Mouse (Mus musculus): ENCODE measurements around the gene Hsdl2. TPM values are rescaled to one million over a fixed set of nuclear protein-coding genes. Genes with fewer than 3 reads are reported as not detected.

Hsdl2 gene
- polyA plus RNA-seq, 1 experiment from 2014 or later = 18.3 TPM

- no peaks in the 10 kb centered on the region for H3K27me3 ChIP-seq (replicated peaks; ENCODE audit: low read depth, poor library complexity, severe bottlenecking)
- H3K27ac ChIP-seq (replicated peaks) = no peak overlapping the region
- H3K36me3 ChIP-seq (replicated peaks) = no peaks in the 10 kb centered on the region
- WGBS = 84% methylated on average over 2 of the region's 2 CpGs
- DNase-seq (ENCODE audit: low spot score) = no peak
- no peaks in the 10 kb centered on the region for H3K9me3 ChIP-seq
- no peak overlapping the region for H3K4me3 ChIP-seq
- H3K4me1 ChIP-seq = peaks cover 14% of the 10 kb centered on the region
Observed at GRCm38 (mm10) chr4:59642657-59643056, 61.3 kb downstream of the Hsdl2 start.

GRCm38 (mm10) chr4:59644431-59644830 is 63.1 kb downstream of the Hsdl2 start:
- no peak for DNase-seq (ENCODE audit: low spot score)
- H3K4me3 ChIP-seq = no peak overlapping the region
- no peak overlapping the region for H3K27ac ChIP-seq (replicated peaks)
- H3K4me1 ChIP-seq = peaks cover 4% of the 10 kb centered on the region
- H3K27me3 ChIP-seq (replicated peaks; ENCODE audit: low read depth, poor library complexity, severe bottlenecking) = no peaks in the 10 kb centered on the region
- no peaks in the 10 kb centered on the region for H3K36me3 ChIP-seq (replicated peaks)
- no peaks in the 10 kb centered on the region for H3K9me3 ChIP-seq
- WGBS = 92% methylated on average over 3 of the region's 3 CpGs

GRCm38 (mm10) chr4:59644992-59645391 is 63.6 kb downstream of the Hsdl2 start:
- WGBS = 91% methylated on average over 4 of the region's 4 CpGs
- H3K36me3 ChIP-seq (replicated peaks) = no peaks in the 10 kb centered on the region
- no peak overlapping the region for H3K4me3 ChIP-seq
- no peak for DNase-seq (ENCODE audit: low spot score)
- H3K27ac ChIP-seq (replicated peaks) = no peak overlapping the region
- H3K9me3 ChIP-seq = no peaks in the 10 kb centered on the region
- H3K27me3 ChIP-seq (replicated peaks; ENCODE audit: low read depth, poor library complexity, severe bottlenecking) = no peaks in the 10 kb centered on the region
- peaks cover 4% of the 10 kb centered on the region for H3K4me1 ChIP-seq

GRCm38 (mm10) chr4:59645610-59646009 is 64.2 kb downstream of the Hsdl2 start:
- Histone ChIP-seq H3K27me3 (replicated peaks; ENCODE audit: low read depth, poor library complexity, severe bottlenecking) (no peaks in the 10 kb centered on the region), H3K9me3 (no peaks in the 10 kb centered on the region), H3K27ac (replicated peaks) (no peak overlapping the region), H3K4me3 (no peak overlapping the region), H3K36me3 (replicated peaks) (no peaks in the 10 kb centered on the region), H3K4me1 (peaks cover 4% of the 10 kb centered on the region)
- 89% methylated on average over 2 of the region's 2 CpGs for WGBS
- no peak for DNase-seq (ENCODE audit: low spot score)

- WGBS = 92% methylated on average over 10 of the region's 10 CpGs
- Histone ChIP-seq H3K27ac (replicated peaks) (no peak overlapping the region), H3K4me1 (peaks cover 4% of the 10 kb centered on the region; the same call in 1 of the 2 replicates), H3K36me3 (replicated peaks) (no peaks in the 10 kb centered on the region), H3K27me3 (replicated peaks; ENCODE audit: low read depth, poor library complexity, severe bottlenecking) (no peaks in the 10 kb centered on the region), H3K4me3 (no peak overlapping the region), H3K9me3 (no peaks in the 10 kb centered on the region)
- DNase-seq (ENCODE audit: low spot score) = no peak
Observed at GRCm38 (mm10) chr4:59646020-59646696, 64.8 kb downstream of the Hsdl2 start.

- H3K9me3 ChIP-seq = no peaks in the 10 kb centered on the region
- H3K27ac ChIP-seq (replicated peaks) = no peak overlapping the region
- no peaks in the 10 kb centered on the region for H3K27me3 ChIP-seq (replicated peaks; ENCODE audit: low read depth, poor library complexity, severe bottlenecking)
- no peaks in the 10 kb centered on the region for H3K36me3 ChIP-seq (replicated peaks)
- WGBS = 88% methylated on average over 5 of the region's 5 CpGs
- H3K4me3 ChIP-seq = no peak overlapping the region
- no peak for DNase-seq (ENCODE audit: low spot score)
- H3K4me1 ChIP-seq = no peaks in the 10 kb centered on the region
Observed at GRCm38 (mm10) chr4:59649119-59649518, 67.8 kb downstream of the Hsdl2 start.

GRCm38 (mm10) chr4:59652166-59652681 is 70.9 kb downstream of the Hsdl2 start:
- Histone ChIP-seq H3K9me3 (no peaks in the 10 kb centered on the region), H3K27me3 (replicated peaks; ENCODE audit: low read depth, poor library complexity, severe bottlenecking) (no peaks in the 10 kb centered on the region), H3K4me1 (0 out of 2 replicates have a peak, but pooled peaks cover 3% of the 10 kb centered on the region), H3K4me3 (no peak overlapping the region), H3K27ac (replicated peaks) (no peak overlapping the region), H3K36me3 (replicated peaks) (no peaks in the 10 kb centered on the region)
- 89% methylated on average over 1 of the region's 1 CpGs for WGBS
- DNase-seq (ENCODE audit: low spot score) = no peak

GRCm38 (mm10) chr4:59656061-59656642 is 74.8 kb downstream of the Hsdl2 start:
- 0 out of 2 replicates have a peak, but pooled peaks cover 3% of the 10 kb centered on the region for H3K4me1 ChIP-seq
- H3K36me3 ChIP-seq (replicated peaks) = no peaks in the 10 kb centered on the region
- DNase-seq (ENCODE audit: low spot score) = no peak
- no peak overlapping the region for H3K4me3 ChIP-seq
- H3K9me3 ChIP-seq = no peaks in the 10 kb centered on the region
- no peaks in the 10 kb centered on the region for H3K27me3 ChIP-seq (replicated peaks; ENCODE audit: low read depth, poor library complexity, severe bottlenecking)
- 86% methylated on average over 5 of the region's 5 CpGs for WGBS
- no peak overlapping the region for H3K27ac ChIP-seq (replicated peaks)

GRCm38 (mm10) chr4:59662163-59662562 is 80.8 kb downstream of the Hsdl2 start:
- no peaks in the 10 kb centered on the region for H3K27me3 ChIP-seq (replicated peaks; ENCODE audit: low read depth, poor library complexity, severe bottlenecking)
- H3K9me3 ChIP-seq = peaks cover 5% of the 10 kb centered on the region; the same call in 1 of the 2 replicates
- DNase-seq (ENCODE audit: low spot score) = no peak
- WGBS = 97% methylated on average over 1 of the region's 1 CpGs
- no peak overlapping the region for H3K27ac ChIP-seq (replicated peaks)
- H3K4me1 ChIP-seq = peaks cover under 1% of the 10 kb centered on the region
- peaks cover 20% of the 10 kb centered on the region for H3K36me3 ChIP-seq (replicated peaks)
- H3K4me3 ChIP-seq = no peak overlapping the region

GRCm38 (mm10) chr4:59663451-59663850 is 82.1 kb downstream of the Hsdl2 start:
- peaks cover 14% of the 10 kb centered on the region for H3K4me1 ChIP-seq
- WGBS = 90% methylated on average over 6 of the region's 6 CpGs
- H3K27me3 ChIP-seq (replicated peaks; ENCODE audit: low read depth, poor library complexity, severe bottlenecking) = no peaks in the 10 kb centered on the region
- H3K4me3 ChIP-seq = no peak overlapping the region
- no peak for DNase-seq (ENCODE audit: low spot score)
- H3K9me3 ChIP-seq = peaks cover 5% of the 10 kb centered on the region; the same call in 1 of the 2 replicates
- no peak overlapping the region for H3K27ac ChIP-seq (replicated peaks)
- H3K36me3 ChIP-seq (replicated peaks) = peaks cover 20% of the 10 kb centered on the region

- H3K4me1 ChIP-seq = peaks cover 15% of the 10 kb centered on the region
- peaks cover 5% of the 10 kb centered on the region; the same call in 1 of the 2 replicates for H3K9me3 ChIP-seq
- H3K36me3 ChIP-seq (replicated peaks) = peaks cover 16% of the 10 kb centered on the region
- H3K4me3 ChIP-seq = no peak overlapping the region
- 81% methylated on average over 3 of the region's 3 CpGs for WGBS
- DNase-seq (ENCODE audit: low spot score) = no peak
- H3K27me3 ChIP-seq (replicated peaks; ENCODE audit: low read depth, poor library complexity, severe bottlenecking) = no peaks in the 10 kb centered on the region
- no peak overlapping the region for H3K27ac ChIP-seq (replicated peaks)
Observed at GRCm38 (mm10) chr4:59666550-59667317, 85.4 kb downstream of the Hsdl2 start.

- Histone ChIP-seq H3K36me3 (replicated peaks) (peaks cover 5% of the 10 kb centered on the region), H3K27ac (replicated peaks) (no peak overlapping the region), H3K27me3 (replicated peaks; ENCODE audit: low read depth, poor library complexity, severe bottlenecking) (no peaks in the 10 kb centered on the region), H3K4me3 (no peak overlapping the region), H3K9me3 (peaks cover 5% of the 10 kb centered on the region; the same call in 1 of the 2 replicates), H3K4me1 (peaks cover 15% of the 10 kb centered on the region)
- no peak for DNase-seq (ENCODE audit: low spot score)
- 65% methylated on average over 3 of the region's 3 CpGs for WGBS
Observed at GRCm38 (mm10) chr4:59668050-59668449, 86.7 kb downstream of the Hsdl2 start.

Data from embryonic facial prominence, embryonic 10.5 days (tissue).